Mouse (Mus musculus): ENCODE measurements around the gene Cd68.

GRCm38 (mm10) chr11:69685526-69686148 lies 19.7 kb upstream of the Cd68 start, which contains the start of gene Tnfsf13:
- TF ChIP-seq CTCF (IDR thresholded peaks at IDR 0.05; ENCODE audit: control insufficient read depth, insufficient read depth, low read length) (no peak), POLR2A (IDR thresholded peaks at IDR 0.05; ENCODE audit: borderline replicate concordance, control insufficient read depth, low read depth, low read length) (no peak; the same call in 1 of the 2 replicates)

Data from bone marrow, adult 2 months (tissue).